19 mouse cellular contexts compared by ENCODE assay signal in the genomic region with DNA sequence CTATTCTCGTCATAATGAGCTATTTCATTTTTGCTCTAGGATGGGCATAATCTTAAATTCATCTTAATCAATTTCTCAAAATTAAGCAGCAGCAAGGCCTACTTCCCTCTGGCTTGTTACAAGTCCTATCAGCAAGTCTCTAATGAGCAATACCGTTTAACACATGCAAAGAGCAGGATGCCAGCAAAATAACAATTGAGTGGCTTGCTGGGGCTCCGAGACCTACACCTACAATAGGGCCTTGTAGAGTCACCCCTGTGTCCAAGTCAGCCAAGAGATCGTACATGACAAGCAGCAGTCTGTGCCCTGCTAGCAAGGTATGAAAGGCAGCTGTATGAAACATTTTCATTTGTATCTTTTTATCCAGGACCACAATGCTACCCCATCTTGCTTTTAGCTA.
DNase-seq lines count a peak whose midpoint lies in the region; ATAC-seq and TF ChIP-seq lines count a peak whose summit lies in the region.
"Had no signal": no experiment of that assay in that cellular context is flagged by ENCODE, and none has a peak within 500 bp of the region (broad histone marks: within the 10 kb centered on the region; RNA-seq: fewer than 3 reads in every experiment).

No protein-coding gene starts in this region.

- no peak for ATAC-seq in midbrain, embryonic 11.5 days (ENCODE audit: low FRiP score)
- no peak for ATAC-seq in midbrain, postnatal 0 days (ENCODE audit: low FRiP score)
- ATAC-seq: activated CD4-positive, CD25-positive, alpha-beta regulatory T cell, adult 4 months; CD4-positive, CD25-positive, alpha-beta regulatory T cell, adult 4 months; Patski had no signal

- H3K27me3 ChIP-seq in midbrain, embryonic 11.5 days (ENCODE audit: control insufficient read depth, insufficient read depth, low read length): no peaks in the 10 kb centered on the region
- H3K27me3 ChIP-seq in midbrain, postnatal 0 days (ENCODE audit: insufficient read depth, low read length): no peaks in the 10 kb centered on the region
- H3K27me3 ChIP-seq: CH12.LX, Patski had no signal

- intact Hi-C loops in heart, postnatal 10 days (cut with DNase I): no loop called here

- H3K4me1 ChIP-seq in midbrain, embryonic 11.5 days (ENCODE audit: control insufficient read depth, insufficient read depth, low read length): no peaks in the 10 kb centered on the region
- no peaks in the 10 kb centered on the region for H3K4me1 ChIP-seq in midbrain, postnatal 0 days (ENCODE audit: insufficient read depth, low read length)

- DNase-seq in heart, adult 11 months: peak; percentile 68
- DNase-seq in heart, postnatal 10 days: no peak
- DNase-seq in midbrain, embryonic 11.5 days (ENCODE audit: low spot score, missing footprints): peak; percentile 67
- no peak for DNase-seq in midbrain, postnatal 0 days (ENCODE audit: low spot score)
- DNase-seq: adrenal gland, adult 2 months; adrenal gland, adult 8-10 months; adrenal gland, postnatal 10 days; adrenal gland, postnatal 14 days; adrenal gland, postnatal 25 days; adrenal gland, postnatal 36 days; B cell, adult 2 months; cerebellum, adult 11 months; cerebellum, adult 11-12 months; cerebellum, adult 18-20 months had no signal

- no peak for TF ChIP-seq CTCF in midbrain, postnatal 0 days (IDR thresholded peaks at IDR 0.05)

- H3K4me2 ChIP-seq in midbrain, embryonic 11.5 days: no peak overlapping the region
- H3K4me2 ChIP-seq in midbrain, postnatal 0 days (ENCODE audit: low read depth, low read length, poor library complexity, severe bottlenecking): no peak overlapping the region

- no peaks in the 10 kb centered on the region for H3K36me3 ChIP-seq in midbrain, embryonic 11.5 days (ENCODE audit: control insufficient read depth, insufficient read depth, low read length)
- H3K36me3 ChIP-seq in midbrain, postnatal 0 days (ENCODE audit: insufficient read depth, low read length): no peaks in the 10 kb centered on the region
- H3K36me3 ChIP-seq: G1E had no signal

- H3K4me3 ChIP-seq in midbrain, embryonic 11.5 days (ENCODE audit: low read depth, low read length): no peak overlapping the region
- no peak overlapping the region for H3K4me3 ChIP-seq in midbrain, postnatal 0 days (ENCODE audit: low read depth, low read length)

- no peak overlapping the region for H3K9ac ChIP-seq in midbrain, embryonic 11.5 days (ENCODE audit: low read length)
- H3K9ac ChIP-seq in midbrain, postnatal 0 days (replicated peaks; ENCODE audit: low read length, poor library complexity, severe bottlenecking): no peak overlapping the region

- no peak overlapping the region for H3K27ac ChIP-seq in midbrain, embryonic 11.5 days (ENCODE audit: low read depth, low read length)
- H3K27ac ChIP-seq in midbrain, postnatal 0 days (ENCODE audit: low read depth, low read length): no peak overlapping the region

- no peaks in the 10 kb centered on the region; the same call in 1 of the 2 replicates for H3K9me3 ChIP-seq in midbrain, embryonic 11.5 days (ENCODE audit: control insufficient read depth, low read length)
- H3K9me3 ChIP-seq in midbrain, postnatal 0 days (ENCODE audit: low read length): no peaks in the 10 kb centered on the region

- WGBS in midbrain, embryonic 11.5 days: 83% methylated on average over 4 of the region's 4 CpGs
- 62% methylated on average over 4 of the region's 4 CpGs for WGBS in midbrain, postnatal 0 days

Comparison
In these comparisons a context has a peak if more than half of its experiments do, and no peak if none do; other contexts are left out.
1. DNase-seq: peak in heart, adult 11 months (single experiment) and midbrain, embryonic 11.5 days (single experiment); none in heart, postnatal 10 days (0 of 2) and midbrain, postnatal 0 days (single experiment).